Mouse (Mus musculus) liver, adult 2 months (tissue): ENCODE results near the gene Gm9789.

ENCODE experiments used
- CTCF ChIP-seq: fragments of 200-500 bp; IDR thresholded peaks from 2 replicates; pipeline ENCODE4 v1.5.1; 2011; ENCODE audit warnings: low read depth, low read length, control low read depth
- POLR2A ChIP-seq: fragments of 200-500 bp; IDR thresholded peaks from 2 replicates; pipeline ENCODE4 v1.6.1; 2011; ENCODE audit warnings: low read length, control low read depth; ENCODE audit not compliant: insufficient read depth; ENCODE audit errors: extremely low read depth

GRCm38 (mm10) chr16:89188621-89189020 lies 30.9 kb downstream of the Gm9789 start:
- no peak for TF ChIP-seq CTCF
- TF ChIP-seq POLR2A: no peak
